In the genomic region with DNA sequence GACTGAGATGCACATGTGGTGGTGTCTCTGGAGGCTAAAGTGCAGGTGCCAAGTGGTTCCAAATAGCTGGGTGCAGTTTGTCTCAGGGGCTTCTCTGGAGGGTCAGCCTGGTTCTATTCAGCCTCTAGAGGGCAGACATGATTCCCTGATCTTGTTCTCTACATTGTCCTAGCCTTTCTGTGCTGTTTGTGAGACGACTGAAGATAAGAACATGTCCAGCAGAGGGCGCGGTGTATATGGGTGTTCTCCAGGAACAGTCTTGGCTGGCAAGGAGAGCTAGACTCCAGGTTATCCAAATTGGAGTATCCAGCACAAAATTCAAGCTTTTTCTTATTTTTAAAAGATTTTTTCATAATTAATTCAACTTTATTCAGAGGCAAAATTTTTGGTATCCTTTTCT, we compare ENCODE assay signal across 10 mouse cellular contexts. TPM values are rescaled to one million over a fixed set of nuclear protein-coding genes. Genes with fewer than 3 reads are reported as not detected.
A peak's percentile ranks its signal among the peaks of the same experiment; 100 is the strongest.
DNase-seq lines count a peak whose midpoint lies in the region; ATAC-seq and TF ChIP-seq lines count a peak whose summit lies in the region.
"Not testable (repeated sequence)": the region's sequence is repeated elsewhere in the genome, so short reads cannot be mapped to it uniquely, and the experiment has no call there.
"Had no signal": no experiment of that assay in that cellular context is flagged by ENCODE, and none has a peak within 500 bp of the region (broad histone marks: within the 10 kb centered on the region; RNA-seq: fewer than 3 reads in every experiment).

No protein-coding gene starts in this region.

- 8% methylated on average over 3 of the region's 3 CpGs for WGBS in forebrain, embryonic 12.5 days
- WGBS in large intestine, adult 2 months, result 3% methylated on average over 3 of the region's 3 CpGs
- 0% methylated on average over 3 of the region's 3 CpGs for WGBS in liver, embryonic 14.5 days (ENCODE audit: insufficient replicate concordance)

- TF ChIP-seq CTCF in E14TG2a.4 (conservative IDR thresholded peaks at IDR 0.05; ENCODE audit: low read length), result peak; percentile 37
- TF ChIP-seq CTCF in liver, embryonic 14.5 days (IDR thresholded peaks at IDR 0.05; ENCODE audit: low read depth), result peak; percentile 35; the same call in 1 of the 2 replicates

- not testable (repeated sequence) for H3K27me3 ChIP-seq in E14TG2a.4 (ENCODE audit: insufficient read depth, low read length); forebrain, embryonic 12.5 days; liver, embryonic 14.5 days (ENCODE audit: control insufficient read depth, insufficient read depth, low read length)

- not testable (repeated sequence) for TF ChIP-seq EP300 in liver, embryonic 14.5 days (IDR thresholded peaks at IDR 0.05; ENCODE audit: low read depth)

- intact Hi-C loops in heart, postnatal 14 days (cut with DNase I), result not testable (repeated sequence)

- not testable (repeated sequence) for H3K4me3 ChIP-seq in E14TG2a.4 (replicated peaks; ENCODE audit: low read length); forebrain, embryonic 12.5 days (replicated peaks); liver, embryonic 14.5 days (ENCODE audit: insufficient read depth in 1 of 2, low read depth in 2 of 2, low read length in 2 of 2)

- peak; percentile 5 for DNase-seq in c-Kit-positive CD71-positive TER-119-negative erythroid progenitor cells, embryonic 14.5 days (ENCODE audit: low read depth)
- DNase-seq in heart, postnatal 14 days, result peak; percentile 58 to 64
- peak; percentile 22 for DNase-seq in large intestine, adult 2 months (ENCODE audit: low read depth, low spot score)
- DNase-seq in liver, embryonic 14.5 days (ENCODE audit: low read depth in 3 of 3, low spot score in 3 of 3), result peak in 2 of 3 experiments; percentile 0 to 4
- peak; percentile 55 for DNase-seq in ovary, postnatal 14 days (ENCODE audit: low spot score)
- peak; percentile 69 for DNase-seq in thymus, postnatal 14 days

- peak; percentile 74 for ATAC-seq in forebrain, embryonic 12.5 days (ENCODE audit: low FRiP score)
- not testable (repeated sequence) for ATAC-seq in liver, embryonic 14.5 days (ENCODE audit: insufficient read depth)

- H3K4me1 ChIP-seq in E14TG2a.4 (replicated peaks; ENCODE audit: low read depth, low read length); forebrain, embryonic 12.5 days; liver, embryonic 14.5 days (replicated peaks; ENCODE audit: control insufficient read depth in 2 of 2, insufficient read depth in 2 of 2, low read length in 1 of 2): not testable (repeated sequence)

- H3K9me3 ChIP-seq in E14TG2a.4 (ENCODE audit: low read length); forebrain, embryonic 12.5 days; liver, embryonic 14.5 days (ENCODE audit: control insufficient read depth, low read length): not testable (repeated sequence)

- not testable (repeated sequence) for H3K9ac ChIP-seq in forebrain, embryonic 12.5 days; liver, embryonic 14.5 days (replicated peaks)

- not testable (repeated sequence) for H3K36me3 ChIP-seq in E14TG2a.4 (ENCODE audit: insufficient read depth, low read length); forebrain, embryonic 12.5 days (replicated peaks); liver, embryonic 14.5 days (replicated peaks; ENCODE audit: control insufficient read depth, insufficient read depth, low read depth)

- H3K4me2 ChIP-seq in forebrain, embryonic 12.5 days; liver, embryonic 14.5 days (ENCODE audit: low read depth): not testable (repeated sequence)

- not testable (repeated sequence) for H3K27ac ChIP-seq in forebrain, embryonic 12.5 days; liver, embryonic 14.5 days

RNA-seq across cellular contexts. Expression of a gene that starts 9.7 kb away (rescaled TPM):
- not detected in 2 replicates for polyA plus RNA-seq in forebrain, embryonic 12.5 days (2016; fragmentation: Nextera tagmentation; extraction: Ambion mirVana)
- not detected for total RNA-seq in heart, postnatal 14 days (2021)
- polyA plus RNA-seq in large intestine, adult 2 months (2012; rRNA removed), result not detected in 2 replicates
- not detected in 2 replicates for polyA plus RNA-seq in liver, embryonic 14.5 days (2012; rRNA removed)
- polyA plus RNA-seq in liver, embryonic 14.5 days (2014; fragmentation: Nextera tagmentation; extraction: Ambion mirVana), result not detected in 2 replicates
- polyA plus RNA-seq: limb, embryonic 12.5 days; stomach, embryonic 14.5 days had no signal

RNA-seq across cellular contexts. Expression of a gene that starts 20.5 kb away (rescaled TPM):
- not detected in 2 replicates for polyA plus RNA-seq in forebrain, embryonic 12.5 days (2016; fragmentation: Nextera tagmentation; extraction: Ambion mirVana)
- not detected for total RNA-seq in heart, postnatal 14 days (2021)
- not detected in 2 replicates for polyA plus RNA-seq in large intestine, adult 2 months (2012; rRNA removed)
- not detected in 2 replicates for polyA plus RNA-seq in liver, embryonic 14.5 days (2012; rRNA removed)
- polyA plus RNA-seq in liver, embryonic 14.5 days (2014; fragmentation: Nextera tagmentation; extraction: Ambion mirVana), result not detected in 2 replicates
- polyA plus RNA-seq: limb, embryonic 12.5 days; stomach, embryonic 14.5 days had no signal

RNA-seq across cellular contexts. Expression of a gene that starts 27.9 kb away (rescaled TPM):
- 9.4 and 9.7 TPM in 2 replicates for polyA plus RNA-seq in forebrain, embryonic 12.5 days (2016; fragmentation: Nextera tagmentation; extraction: Ambion mirVana)
- under 1 TPM; 0.72 to 0.80 TPM for total RNA-seq in heart, postnatal 14 days (2021)
- 0.36 and 0.47 TPM in 2 replicates for polyA plus RNA-seq in large intestine, adult 2 months (2012; rRNA removed)
- 0.11 and 0.12 TPM in 2 replicates for polyA plus RNA-seq in liver, embryonic 14.5 days (2012; rRNA removed)
- 0.06 and 0.13 TPM in 2 replicates for polyA plus RNA-seq in liver, embryonic 14.5 days (2014; fragmentation: Nextera tagmentation; extraction: Ambion mirVana)

Comparison
In these comparisons a context has a peak if more than half of its experiments do, and no peak if none do; other contexts are left out.
1. DNase-seq: peak in every context shown above with its lines; median percentile 69 in thymus, postnatal 14 days; 61 in heart, postnatal 14 days; 55 in ovary, postnatal 14 days; 22 in large intestine, adult 2 months; 5 in c-Kit-positive CD71-positive TER-119-negative erythroid progenitor cells, embryonic 14.5 days; 2 in liver, embryonic 14.5 days.